In genomic region chr5:35434038-35434437, GRCm38 (mm10) we compare ENCODE assay signal across 1 mouse cellular context.
TF ChIP-seq lines count a peak whose summit lies in the region.

No protein-coding gene starts in this region.

TF ChIP-seq in CH12.LX, 34 proteins besides CTCF, POLR2A, EP300 and RAD21 (continued from another document):
- TF ChIP-seq BHLHE40 (IDR thresholded peaks at IDR 0.05; ENCODE audit: low read depth, low read length) (no peak), JUND (conservative IDR thresholded peaks at IDR 0.05; ENCODE audit: low read depth, low read length) (no peak), IRF4 (IDR thresholded peaks at IDR 0.05; ENCODE audit: low read depth, low read length) (no peak), SMC3 (IDR thresholded peaks at IDR 0.05; ENCODE audit: low read depth, low read length) (no peak), TCF12 (IDR thresholded peaks at IDR 0.05; ENCODE audit: low read depth, low read length) (no peak), MYC (IDR thresholded peaks at IDR 0.05; ENCODE audit: low read depth, low read length) (no peak)
